Mouse (Mus musculus): ENCODE data around the gene Ppp2r5d. TPM values are rescaled to one million over a fixed set of nuclear protein-coding genes. Genes with fewer than 3 reads are reported as not detected.

Ppp2r5d gene
- polyA plus RNA-seq, 1 experiment from 2014 or later = 103 TPM

- 73% methylated on average over 7 of the region's 7 CpGs for WGBS
- Histone ChIP-seq H3K9me3 (replicated peaks) (no peaks in the 10 kb centered on the region), H3K27me3 (no peaks in the 10 kb centered on the region), H3K36me3 (peaks cover 38% of the 10 kb centered on the region), H3K4me1 (peaks cover 17% of the 10 kb centered on the region), H3K4me3 (peak overlapping the region; percentile 100), H3K9ac (peak overlapping the region; percentile 96), H3K4me2 (replicated peaks) (peak overlapping the region; percentile 100), H3K27ac (no peak overlapping the region)
- no peak for ATAC-seq (ENCODE audit: low FRiP score)
These were observed 7.5 kb upstream of the Ppp2r5d start for GRCm38 (mm10) chr17:46712442-46712841.

DNA sequence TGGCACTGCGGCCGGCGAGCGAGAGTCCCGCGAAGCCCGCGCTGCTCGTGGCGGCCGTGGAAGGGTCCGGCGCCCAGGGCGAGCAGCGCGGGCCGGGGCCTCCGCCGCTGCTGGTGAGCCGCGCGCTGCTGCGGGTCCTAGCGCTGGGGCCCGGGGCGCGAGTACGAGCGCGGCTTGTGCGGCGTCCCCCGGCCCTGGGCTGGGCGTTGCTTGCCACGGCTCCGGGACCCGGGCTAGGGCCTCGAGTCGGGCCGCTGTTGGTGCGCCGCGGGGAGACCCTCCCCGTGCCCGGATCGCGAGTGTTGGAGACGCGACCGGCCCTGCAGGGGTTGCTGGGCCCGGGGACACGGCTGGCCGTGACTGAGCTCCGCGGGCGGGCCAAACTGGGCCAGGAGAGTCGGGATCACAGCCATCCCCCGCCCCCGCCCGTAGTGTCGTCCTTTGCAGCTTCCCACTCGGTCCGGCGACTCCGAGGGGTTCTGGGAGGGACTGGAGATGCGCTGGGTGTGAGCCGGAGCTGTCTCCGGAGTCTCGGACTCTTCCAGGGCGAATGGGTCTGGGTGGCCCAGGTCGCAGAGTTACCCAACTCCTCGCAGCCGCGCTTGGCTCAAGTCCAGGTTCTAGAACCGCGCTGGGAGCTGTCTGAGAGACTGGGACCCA is 6.8 kb upstream of the Ppp2r5d start:
- Histone ChIP-seq H3K36me3 (peaks cover 33% of the 10 kb centered on the region), H3K4me3 (peak overlapping the region; percentile 100), H3K4me1 (peaks cover 20% of the 10 kb centered on the region), H3K27ac (peak overlapping the region; percentile 76), H3K9ac (peak overlapping the region; percentile 96), H3K27me3 (no peaks in the 10 kb centered on the region), H3K9me3 (replicated peaks) (no peaks in the 10 kb centered on the region), H3K4me2 (replicated peaks) (peak overlapping the region; percentile 100)
- peak; percentile 70 for ATAC-seq (ENCODE audit: low FRiP score)
- under 1% methylated on average over 76 of the region's 76 CpGs for WGBS

GRCm38 (mm10) chr17:46710959-46711597 is 6.2 kb upstream of the Ppp2r5d start, which contains the start of gene Pex6:
TSS of gene Pex6 (plus strand) at chr17:46711463.
- Histone ChIP-seq H3K4me2 (replicated peaks) (peak within 1 kb of the TSS; percentile 100), H3K4me3 (peak within 1 kb of the TSS; percentile 100), H3K36me3 (peaks cover 27% of the 10 kb centered on the region), H3K27me3 (no peaks in the 10 kb centered on the region), H3K9me3 (replicated peaks) (no peaks in the 10 kb centered on the region), H3K27ac (peak within 1 kb of the TSS; percentile 76), H3K4me1 (peaks cover 21% of the 10 kb centered on the region), H3K9ac (peak within 1 kb of the TSS; percentile 96)
- WGBS = 9% methylated on average over 35 of the region's 36 CpGs
- ATAC-seq (ENCODE audit: low FRiP score) = peak; percentile 90

DNA sequence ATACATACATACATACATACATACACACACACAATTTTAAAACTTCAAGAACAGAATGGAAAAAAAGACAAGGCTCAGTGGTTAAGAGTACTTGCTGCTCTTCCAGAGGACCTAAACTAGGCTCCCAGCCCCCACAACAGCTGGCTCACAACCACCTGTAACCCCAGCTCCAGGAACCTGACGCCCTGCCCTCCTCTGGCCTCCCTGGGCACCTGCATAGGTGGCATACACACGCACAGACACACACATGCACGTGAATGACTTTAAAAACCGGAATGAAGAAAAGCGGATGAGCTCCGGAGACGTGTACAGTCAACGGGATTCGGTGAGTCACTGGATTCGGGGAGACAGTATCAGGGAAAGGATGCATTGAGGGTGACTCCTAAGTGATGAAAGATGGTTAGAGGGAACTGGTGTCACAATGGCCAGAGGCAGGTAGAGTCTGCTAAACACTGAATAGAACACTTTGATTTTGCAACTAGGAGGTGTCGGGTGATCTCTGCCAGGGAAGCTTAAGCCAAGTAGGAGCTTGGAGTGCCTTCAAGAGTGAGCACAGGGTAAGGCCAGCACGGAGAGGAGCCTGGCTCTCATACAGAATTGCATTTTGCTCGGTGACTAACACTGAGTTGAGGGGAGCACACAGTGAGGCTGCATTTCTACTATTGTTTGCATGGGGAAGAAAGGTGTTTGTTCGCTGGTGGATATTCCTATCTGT is 1.6 kb upstream of the Ppp2r5d start:
- no peaks in the 10 kb centered on the region for H3K36me3 ChIP-seq
- WGBS = 94% methylated on average over 14 of the region's 14 CpGs
- H3K4me1 ChIP-seq = peaks cover 35% of the 10 kb centered on the region
- no peak overlapping the region for H3K27ac ChIP-seq
- no peaks in the 10 kb centered on the region for H3K9me3 ChIP-seq (replicated peaks)
- no peak overlapping the region for H3K4me3 ChIP-seq
- H3K4me2 ChIP-seq (replicated peaks) = no peak overlapping the region
- no peak overlapping the region for H3K9ac ChIP-seq
- ATAC-seq (ENCODE audit: low FRiP score) = no peak
- no peaks in the 10 kb centered on the region for H3K27me3 ChIP-seq

GRCm38 (mm10) chr17:46703971-46704886 is 682 bp downstream of the Ppp2r5d start:
- peak overlapping the region; percentile 93 for H3K4me3 ChIP-seq
- ATAC-seq (ENCODE audit: low FRiP score) = peak; percentile 85
- H3K9ac ChIP-seq = peak overlapping the region; percentile 93
- H3K4me2 ChIP-seq (replicated peaks) = peak overlapping the region; percentile 79
- peak overlapping the region; percentile 91 for H3K27ac ChIP-seq
- peaks cover 7% of the 10 kb centered on the region for H3K36me3 ChIP-seq
- peaks cover 39% of the 10 kb centered on the region for H3K4me1 ChIP-seq
- no peaks in the 10 kb centered on the region for H3K27me3 ChIP-seq
- 3% methylated on average over 40 of the region's 41 CpGs for WGBS
- no peaks in the 10 kb centered on the region for H3K9me3 ChIP-seq (replicated peaks)

DNA sequence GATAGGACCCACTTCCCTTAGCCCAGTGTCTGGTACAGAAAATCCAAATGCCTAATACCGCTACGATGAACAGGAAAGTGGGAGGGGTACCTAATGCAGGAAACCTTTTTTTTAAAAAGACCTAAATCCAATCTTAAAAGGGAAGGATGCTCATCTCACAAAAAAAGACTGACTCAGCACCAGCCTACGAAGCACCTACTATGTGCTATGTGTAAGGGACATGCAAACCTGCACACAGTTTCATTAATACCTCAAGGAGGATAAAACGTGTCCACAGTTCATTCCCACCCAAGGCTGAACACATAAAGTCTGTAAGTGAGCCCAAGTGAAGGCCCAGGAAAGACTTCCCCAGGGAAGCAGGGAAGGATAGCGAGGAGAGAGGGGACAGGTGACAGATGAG is 2.4 kb downstream of the Ppp2r5d start:
- Histone ChIP-seq H3K4me1 (peaks cover 39% of the 10 kb centered on the region), H3K4me3 (0 out of 2 replicates have a peak overlapping the region, but pooled peaks have one; percentile 93), H3K27ac (no peak overlapping the region), H3K9ac (peak overlapping the region; percentile 93), H3K9me3 (replicated peaks) (no peaks in the 10 kb centered on the region), H3K4me2 (replicated peaks) (peak overlapping the region; percentile 79; the same call in 1 of the 2 replicates), H3K36me3 (peaks cover 22% of the 10 kb centered on the region), H3K27me3 (no peaks in the 10 kb centered on the region)
- no peak for ATAC-seq (ENCODE audit: low FRiP score)
- WGBS = 91% methylated on average over 5 of the region's 5 CpGs

DNA sequence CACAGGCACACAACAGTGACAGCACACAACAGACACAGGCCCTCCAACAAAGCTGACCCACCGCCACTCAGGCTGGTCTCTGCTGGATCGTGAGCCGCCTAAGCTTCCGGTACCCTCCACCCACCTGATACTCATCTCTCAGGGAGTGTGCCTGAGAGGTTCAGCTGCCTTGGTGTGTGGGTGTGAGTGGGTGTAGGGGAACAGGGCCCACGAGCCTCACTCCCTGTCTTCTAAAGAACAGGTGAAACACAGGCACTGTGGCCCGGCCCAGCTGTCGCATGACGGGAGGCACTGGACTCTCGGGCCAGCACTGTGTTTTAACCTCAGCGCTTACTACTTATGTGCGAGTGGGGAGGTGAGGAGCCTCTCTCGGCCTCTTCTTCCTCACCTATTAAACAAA is 2.8 kb downstream of the Ppp2r5d start:
- WGBS = 88% methylated on average over 12 of the region's 12 CpGs
- ATAC-seq (ENCODE audit: low FRiP score) = no peak
- H3K4me3 ChIP-seq = no peak overlapping the region
- H3K4me2 ChIP-seq (replicated peaks) = no peak overlapping the region
- peaks cover 39% of the 10 kb centered on the region for H3K4me1 ChIP-seq
- H3K27me3 ChIP-seq = no peaks in the 10 kb centered on the region
- H3K27ac ChIP-seq = no peak overlapping the region
- H3K9ac ChIP-seq = peak overlapping the region; percentile 41; the same call in 1 of the 2 replicates
- H3K36me3 ChIP-seq = peaks cover 22% of the 10 kb centered on the region
- H3K9me3 ChIP-seq (replicated peaks) = no peaks in the 10 kb centered on the region

GRCm38 (mm10) chr17:46701489-46701888 is 3.4 kb downstream of the Ppp2r5d start:
- Histone ChIP-seq H3K36me3 (peaks cover 22% of the 10 kb centered on the region), H3K9me3 (replicated peaks) (no peaks in the 10 kb centered on the region), H3K27ac (no peak overlapping the region), H3K27me3 (no peaks in the 10 kb centered on the region), H3K4me1 (peaks cover 36% of the 10 kb centered on the region), H3K4me3 (no peak overlapping the region), H3K9ac (no peak overlapping the region; the same call in 1 of the 2 replicates), H3K4me2 (replicated peaks) (no peak overlapping the region)
- ATAC-seq (ENCODE audit: low FRiP score) = no peak
- 81% methylated on average over 12 of the region's 12 CpGs for WGBS

DNA sequence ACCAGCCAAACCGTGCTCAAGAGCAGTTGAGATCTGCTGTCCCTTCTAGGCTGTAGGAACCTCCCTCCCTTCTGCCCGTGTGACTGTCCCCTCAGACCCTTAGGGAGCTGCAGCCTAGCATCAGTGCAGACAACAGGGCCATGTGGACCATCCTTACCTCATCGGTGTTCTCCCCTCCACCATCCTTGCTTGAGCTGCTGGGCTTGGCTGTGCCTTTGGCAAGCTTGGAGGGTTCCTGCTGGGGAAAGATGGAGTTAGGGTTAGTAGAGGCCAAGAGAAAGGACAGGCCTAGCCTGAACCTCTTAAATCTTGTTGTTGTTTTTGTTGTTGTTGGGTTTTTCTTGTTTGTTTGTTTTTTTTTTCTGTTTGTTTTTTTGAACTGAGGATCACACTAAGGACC is 5.0 kb downstream of the Ppp2r5d start:
- H3K4me3 ChIP-seq = no peak overlapping the region
- H3K27ac ChIP-seq = no peak overlapping the region
- H3K27me3 ChIP-seq = no peaks in the 10 kb centered on the region
- no peaks in the 10 kb centered on the region for H3K9me3 ChIP-seq (replicated peaks)
- H3K4me1 ChIP-seq = peaks cover 30% of the 10 kb centered on the region
- WGBS = 92% methylated on average over 3 of the region's 3 CpGs
- no peak for ATAC-seq (ENCODE audit: low FRiP score)
- no peak overlapping the region for H3K9ac ChIP-seq
- H3K4me2 ChIP-seq (replicated peaks) = no peak overlapping the region
- peaks cover 26% of the 10 kb centered on the region for H3K36me3 ChIP-seq

- Histone ChIP-seq H3K36me3 (peaks cover 26% of the 10 kb centered on the region), H3K4me3 (no peak overlapping the region), H3K27ac (no peak overlapping the region), H3K4me1 (peaks cover 29% of the 10 kb centered on the region), H3K27me3 (no peaks in the 10 kb centered on the region), H3K9ac (no peak overlapping the region), H3K9me3 (replicated peaks) (no peaks in the 10 kb centered on the region), H3K4me2 (replicated peaks) (no peak overlapping the region)
- ATAC-seq (ENCODE audit: low FRiP score) = no peak
- WGBS = 89% methylated on average over 5 of the region's 5 CpGs
These were observed 5.7 kb downstream of the Ppp2r5d start for GRCm38 (mm10) chr17:46699245-46699644.

GRCm38 (mm10) chr17:46698515-46698914 is 6.4 kb downstream of the Ppp2r5d start:
- Histone ChIP-seq H3K4me1 (peaks cover 22% of the 10 kb centered on the region), H3K27me3 (no peaks in the 10 kb centered on the region), H3K9ac (no peak overlapping the region), H3K4me2 (replicated peaks) (no peak overlapping the region), H3K36me3 (peaks cover 28% of the 10 kb centered on the region), H3K4me3 (no peak overlapping the region), H3K9me3 (replicated peaks) (no peaks in the 10 kb centered on the region), H3K27ac (no peak overlapping the region)
- WGBS = 88% methylated on average over 6 of the region's 6 CpGs
- no peak for ATAC-seq (ENCODE audit: low FRiP score)

Data from hindbrain, embryonic 12.5 days (tissue).